Mouse (Mus musculus) adrenal gland, adult 2 months (tissue): ENCODE measurements around the gene 5430403G16Rik. TPM values are rescaled to one million over a fixed set of nuclear protein-coding genes. Genes with fewer than 3 reads are reported as not detected.
A peak's percentile ranks its signal among the peaks of the same experiment; 100 is the strongest.
"Not testable (repeated sequence)": the region's sequence is repeated elsewhere in the genome, so short reads cannot be mapped to it uniquely, and the experiment has no call there.

Experiments used
- DNase-seq: peaks from one replicate; pipeline ENCODE4 v3.0.0; 2021
- long read RNA-seq: library from polyadenylated mRNA; stranded (forward); transcript quantifications from one replicate; pipeline ENCODE4 v2.0.0, GENCODE M21; 2021
- polyA plus RNA-seq: library from polyadenylated mRNA; depleted of rRNA; stranded (reverse); fragments of >200 nt; gene quantifications from 2 replicates; pipeline ENCODE4 v1.2.3, GENCODE M21; 2012; rRNA removed
- total RNA-seq, 2 experiments: library from RNA; stranded (reverse); gene quantifications; 2 replicates each; pipeline ENCODE4 v1.2.3; 2021

The 5430403G16Rik gene
- 1 to 10 TPM; 1.6 to 2.1 TPM for total RNA-seq
- polyA plus RNA-seq, result not detected in 2 replicates
- long read RNA-seq, partial matches to known transcripts, result 0 of 3 reads
- long read RNA-seq, other reads (novel, unspliced or antisense), result 0 of 3 reads

- DNase-seq, result peak; percentile 88
Measured at GRCm38 (mm10) chr5:109690537-109691201, at the start of gene 5430403G16Rik. 5430403G16Rik (minus strand) TSS chr5:109691041.

GRCm38 (mm10) chr5:109717341-109717740 lies 26.5 kb upstream of the 5430403G16Rik start:
- not testable (repeated sequence) for DNase-seq

- DNase-seq, result not testable (repeated sequence)
Measured at GRCm38 (mm10) chr5:109691205-109691965, 544 bp upstream of the 5430403G16Rik start.

GRCm38 (mm10) chr5:109682921-109683320 lies 7.9 kb downstream of the 5430403G16Rik start:
- no peak for DNase-seq

Other genes starting within 250 kb of the 5430403G16Rik start
- 10 to 100 TPM; 32.7 to 40.8 TPM for gene Crlf2, start 132.0 kb downstream of the 5430403G16Rik start, total RNA-seq
- 94.8 and 113 TPM in 2 replicates for gene Crlf2, start 132.0 kb downstream of the 5430403G16Rik start, polyA plus RNA-seq
- 1 to 10 TPM; 5.9 to 7.9 TPM for gene 4930522L14Rik, start 60.8 kb upstream of the 5430403G16Rik start, total RNA-seq
- gene 4930522L14Rik, start 60.8 kb upstream of the 5430403G16Rik start, polyA plus RNA-seq, result 0.50 and 0.92 TPM in 2 replicates
- 10 to 100 TPM in 1 of 2 experiments, 1 to 10 TPM in 1; 8.7 to 12.2 TPM for gene Gm15446, start 232.4 kb upstream of the 5430403G16Rik start, total RNA-seq
- 0.47 and 0.68 TPM in 2 replicates for gene Gm15446, start 232.4 kb upstream of the 5430403G16Rik start, polyA plus RNA-seq